ENCODE assay signal across 20 mouse cellular contexts in genomic region chr2:92609704-92610379, GRCm38 (mm10). TPM values are rescaled to one million over a fixed set of nuclear protein-coding genes. Genes with fewer than 3 reads are reported as not detected.
A peak's percentile ranks its signal among the peaks of the same experiment; 100 is the strongest.
DNase-seq lines count a peak whose midpoint lies in the region; ATAC-seq and TF ChIP-seq lines count a peak whose summit lies in the region.
"Had no signal": no experiment of that assay in that cellular context is flagged by ENCODE, and none has a peak within 500 bp of the region (broad histone marks: within the 10 kb centered on the region; RNA-seq: fewer than 3 reads in every experiment).

No protein-coding gene starts in this region.

- no peaks in the 10 kb centered on the region for H3K9me3 ChIP-seq in hindbrain, postnatal 0 days (ENCODE audit: low read length)
- no peaks in the 10 kb centered on the region for H3K9me3 ChIP-seq in hindbrain, embryonic 14.5 days (ENCODE audit: control insufficient read depth, low read length)
- H3K9me3 ChIP-seq: forebrain, embryonic 13.5 days; lung, embryonic 15.5 days; megakaryocyte, embryonic 14.5 days; neural tube, embryonic 13.5 days had no signal

- no peak for TF ChIP-seq CTCF in hindbrain, postnatal 0 days (IDR thresholded peaks at IDR 0.05; ENCODE audit: low read depth)

- H3K27me3 ChIP-seq in hindbrain, postnatal 0 days (ENCODE audit: insufficient read depth, low read length): no peaks in the 10 kb centered on the region
- H3K27me3 ChIP-seq in hindbrain, embryonic 14.5 days (ENCODE audit: control insufficient read depth, insufficient read depth, low read length): no peaks in the 10 kb centered on the region
- H3K27me3 ChIP-seq: forebrain, embryonic 13.5 days; lung, embryonic 15.5 days; neural tube, embryonic 13.5 days had no signal

- H3K4me2 ChIP-seq in hindbrain, postnatal 0 days (ENCODE audit: low read depth, low read length): no peak overlapping the region
- no peak overlapping the region for H3K4me2 ChIP-seq in hindbrain, embryonic 14.5 days (replicated peaks)
- H3K4me2 ChIP-seq: forebrain, embryonic 13.5 days; lung, embryonic 15.5 days; neural tube, embryonic 13.5 days had no signal

- no peak overlapping the region for H3K9ac ChIP-seq in hindbrain, postnatal 0 days (replicated peaks; ENCODE audit: low read length)
- no peak overlapping the region for H3K9ac ChIP-seq in hindbrain, embryonic 14.5 days
- H3K9ac ChIP-seq: forebrain, embryonic 13.5 days; liver, embryonic 14.5 days; lung, embryonic 15.5 days; neural tube, embryonic 13.5 days had no signal

- H3K4me3 ChIP-seq in hindbrain, postnatal 0 days (ENCODE audit: low read length): no peak overlapping the region
- H3K4me3 ChIP-seq in hindbrain, embryonic 14.5 days (replicated peaks; ENCODE audit: low read length): no peak overlapping the region
- H3K4me3 ChIP-seq: forebrain, embryonic 13.5 days; heart, adult 2 months; lung, embryonic 15.5 days; megakaryocyte, embryonic 14.5 days; neural tube, embryonic 13.5 days had no signal

- H3K27ac ChIP-seq in hindbrain, postnatal 0 days: peak overlapping the region; percentile 59; the same call in 1 of the 2 replicates
- no peak overlapping the region for H3K27ac ChIP-seq in hindbrain, embryonic 14.5 days
- H3K27ac ChIP-seq: forebrain, embryonic 13.5 days; heart, adult 2 months; liver, embryonic 14.5 days; lung, embryonic 15.5 days; neural tube, embryonic 13.5 days had no signal

- peaks cover 5% of the 10 kb centered on the region; the same call in 1 of the 2 replicates for H3K36me3 ChIP-seq in hindbrain, postnatal 0 days (ENCODE audit: insufficient read depth, low read length)
- peaks cover 17% of the 10 kb centered on the region for H3K36me3 ChIP-seq in hindbrain, embryonic 14.5 days (replicated peaks; ENCODE audit: control insufficient read depth, insufficient read depth)
- H3K36me3 ChIP-seq: lung, embryonic 15.5 days had no signal

- intact Hi-C loops in left cerebral cortex, postnatal 14 days (cut with DNase I): loop anchor here (2.0 to 5.0 kb wide), 3 partner anchors 82 to 231 kb away; no protein-coding TSS in a partner anchor
- intact Hi-C loops in left cerebral cortex, postnatal 25 days (cut with DNase I): loop anchor here (2.0 to 5.0 kb wide), 3 partner anchors 83 to 227 kb away; no protein-coding TSS in a partner anchor

- peak; percentile 54; the same call in 1 of the 2 replicates for ATAC-seq in hindbrain, postnatal 0 days
- ATAC-seq in hindbrain, embryonic 14.5 days (ENCODE audit: low FRiP score): no peak

- no peaks in the 10 kb centered on the region for H3K4me1 ChIP-seq in hindbrain, postnatal 0 days (ENCODE audit: insufficient read depth, low read length)
- H3K4me1 ChIP-seq in hindbrain, embryonic 14.5 days (replicated peaks; ENCODE audit: control insufficient read depth, insufficient read depth, low read length): no peaks in the 10 kb centered on the region
- H3K4me1 ChIP-seq: lung, embryonic 15.5 days had no signal

- 76% methylated on average over 3 of the region's 3 CpGs for WGBS in hindbrain, postnatal 0 days
- WGBS in hindbrain, embryonic 14.5 days: 83% methylated on average over 3 of the region's 3 CpGs

- DNase-seq in hindbrain, postnatal 0 days (ENCODE audit: low spot score): peak; percentile 55
- DNase-seq in hindbrain, embryonic 14.5 days (ENCODE audit: low spot score): no peak
- peak; percentile 51 to 56 for DNase-seq in left cerebral cortex, postnatal 14 days (ENCODE audit: low spot score in 2 of 2)
- DNase-seq in left cerebral cortex, postnatal 25 days (ENCODE audit: low spot score in 2 of 2): no peak
- DNase-seq in right cerebral cortex, postnatal 14 days: peak; percentile 26
- no peak for DNase-seq in right cerebral cortex, adult 18-20 months
- peak; percentile 54 for DNase-seq in right cerebral cortex, postnatal 4 days
- DNase-seq in gastrocnemius, postnatal 4 days (ENCODE audit: low spot score in 2 of 2): no peak
- DNase-seq: adrenal gland, adult 2 months; cerebellum, adult 9-11 months; heart, adult 2 months; heart, postnatal 4 days; kidney, adult 9 months; kidney, postnatal 25 days; thymus, adult 2 months had no signal

RNA-seq across cellular contexts. Expression of gene Chst1, which starts 10.3 kb away (rescaled TPM):
- 34.9 and 49.2 TPM in 2 replicates for total RNA-seq in hindbrain, postnatal 0 days (2014; rRNA removed)
- 23.2 and 24.4 TPM in 2 replicates for polyA plus RNA-seq in hindbrain, postnatal 0 days (2015; fragmentation: Nextera tagmentation; extraction: Ambion mirVana)
- 20.0 and 26.1 TPM in 2 replicates for polyA plus RNA-seq in hindbrain, embryonic 14.5 days (2014; fragmentation: Nextera tagmentation; extraction: Ambion mirVana)
- total RNA-seq in left cerebral cortex, postnatal 14 days (2021): 100 to 1,000 TPM; 217 to 239 TPM
- 100 to 1,000 TPM; 240 to 269 TPM for total RNA-seq in left cerebral cortex, postnatal 25 days (2021)
- total RNA-seq in gastrocnemius, postnatal 4 days (2021): 1 to 10 TPM; 7.9 to 8.8 TPM

Comparison
In these comparisons a context has a peak if more than half of its experiments do, and no peak if none do; other contexts are left out.
1. DNase-seq: peak in hindbrain, postnatal 0 days (single experiment), left cerebral cortex, postnatal 14 days (2 of 2), right cerebral cortex, postnatal 14 days (single experiment) and right cerebral cortex, postnatal 4 days (single experiment); none in hindbrain, embryonic 14.5 days (single experiment), left cerebral cortex, postnatal 25 days (0 of 2), right cerebral cortex, adult 18-20 months (single experiment) and gastrocnemius, postnatal 4 days (0 of 2).